Mouse (Mus musculus) regulatory T cell (primary cell): ENCODE measurements around the gene Pld1.

Source experiments
- in situ Hi-C: fragments of 300-600 bp; cut with MboI, MseI; formaldehyde crosslinking; loops from one replicate; pipeline ENCODE4 v1.15.1; 2025; ENCODE audit warnings: high pct_unique_total_duplicates

Gene Pld1

GRCm38 (mm10) chr3:28149656-28150256 is 211.3 kb downstream of the Pld1 start:
- in situ Hi-C loops = no loop called here

- in situ Hi-C loops = no loop called here
These were observed 219.5 kb downstream of the Pld1 start for GRCm38 (mm10) chr3:28158006-28158405.

GRCm38 (mm10) chr3:28158916-28159315 is 220.4 kb downstream of the Pld1 start:
- in situ Hi-C loops = no loop called here

GRCm38 (mm10) chr3:28162346-28162745 is 223.9 kb downstream of the Pld1 start:
- in situ Hi-C loops = loop anchor here (5.0 to 10.0 kb wide), 3 partner anchors 60 to 580 kb away; no protein-coding TSS in a partner anchor

GRCm38 (mm10) chr3:28164678-28165077 is 226.2 kb downstream of the Pld1 start:
- in situ Hi-C loops = loop anchor here (5.0 to 10.0 kb wide), 4 partner anchors 58 to 578 kb away; no protein-coding TSS in a partner anchor

GRCm38 (mm10) chr3:28165598-28165997 is 227.1 kb downstream of the Pld1 start:
- in situ Hi-C loops = loop anchor here (5.0 to 10.0 kb wide), 2 partner anchors 249 to 382 kb away; no protein-coding TSS in a partner anchor

- in situ Hi-C loops = loop anchor here (5.0 to 10.0 kb wide), 2 partner anchors 247 to 379 kb away; no protein-coding TSS in a partner anchor
These were observed 229.5 kb downstream of the Pld1 start for GRCm38 (mm10) chr3:28167796-28168505.

GRCm38 (mm10) chr3:28170911-28171618 is 232.6 kb downstream of the Pld1 start:
- in situ Hi-C loops = no loop called here

GRCm38 (mm10) chr3:28175997-28176967 is 237.8 kb downstream of the Pld1 start:
- in situ Hi-C loops = no loop called here

GRCm38 (mm10) chr3:28178333-28178732 is 239.8 kb downstream of the Pld1 start:
- in situ Hi-C loops = no loop called here
